Mouse (Mus musculus): ENCODE data around the gene Rfx3. TPM values are rescaled to one million over a fixed set of nuclear protein-coding genes. Genes with fewer than 3 reads are reported as not detected.

Rfx3 gene
- total and polyA plus RNA-seq, 2 experiments, result 0.55 to 2.1 TPM

DNA sequence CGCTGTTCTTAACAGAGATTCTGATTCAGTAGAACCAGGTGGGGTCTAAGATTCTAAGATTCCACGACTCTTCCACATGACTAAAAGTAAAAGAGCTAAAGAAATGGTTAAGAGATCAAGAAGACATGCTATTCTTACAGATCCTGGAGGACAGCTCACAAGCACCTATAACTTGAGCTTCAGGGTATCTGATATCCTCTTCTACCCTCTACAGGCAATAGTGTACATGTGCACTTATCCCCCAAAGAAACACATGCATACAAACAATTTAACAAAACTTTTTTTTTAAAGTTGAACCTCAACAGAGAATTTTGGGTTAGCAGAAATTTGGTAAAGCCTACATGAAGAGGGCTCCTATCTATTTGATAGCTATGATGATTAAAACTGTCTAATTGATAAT, 79.8 kb downstream of the Rfx3 start:
- Histone ChIP-seq H3K36me3 (ENCODE audit: control insufficient read depth, insufficient read depth, low read length) (no peaks in the 10 kb centered on the region), H3K9ac (ENCODE audit: low read depth, low read length) (no peak overlapping the region), H3K4me3 (ENCODE audit: insufficient read depth, low read depth, low read length) (no peak overlapping the region), H3K27ac (replicated peaks; ENCODE audit: insufficient read depth, low read depth, low read length) (no peak overlapping the region), H3K27me3 (ENCODE audit: control insufficient read depth, insufficient read depth, low read length) (no peaks in the 10 kb centered on the region), H3K79me2 (ENCODE audit: control insufficient read depth, insufficient read depth, low read length) (no peaks in the 10 kb centered on the region), H3K4me1 (ENCODE audit: control insufficient read depth, insufficient read depth, low read length) (no peaks in the 10 kb centered on the region)
- no peak for DNase-seq (ENCODE audit: extremely low read depth, low read depth, low spot score)
- 93% methylated on average over 2 of the region's 2 CpGs for WGBS
- TF ChIP-seq CTCF (IDR thresholded peaks at IDR 0.05; ENCODE audit: low read depth, low read length) (no peak), POLR2A (IDR thresholded peaks at IDR 0.05; ENCODE audit: extremely low read depth, insufficient read depth, low read length) (no peak)

GRCm38 (mm10) chr19:27926378-27926777, 84.6 kb downstream of the Rfx3 start:
- TF ChIP-seq POLR2A (IDR thresholded peaks at IDR 0.05; ENCODE audit: extremely low read depth, insufficient read depth, low read length), result no peak

DNA sequence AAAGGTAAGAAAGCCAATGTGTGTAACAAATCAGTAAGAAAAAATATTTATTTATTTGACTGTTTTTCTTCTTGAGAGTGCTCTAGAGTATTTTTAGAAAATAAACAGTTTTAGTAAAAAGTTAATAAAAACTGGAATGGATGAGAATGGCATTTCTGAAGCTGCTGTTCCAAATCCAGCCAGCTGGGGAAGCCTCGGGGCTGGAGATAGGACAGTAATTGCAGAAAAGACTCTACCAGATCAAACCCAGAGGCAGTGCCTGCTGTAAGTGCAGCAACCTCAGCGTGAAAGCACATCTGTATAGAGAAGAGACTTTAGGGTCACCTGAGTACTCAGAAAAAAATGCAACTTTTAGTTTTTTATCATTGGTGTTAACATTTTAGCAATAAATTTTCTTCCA, 91.9 kb downstream of the Rfx3 start:
- whole genome bisulfite sequencing, result 58% methylated on average over 2 of the region's 2 CpGs
- H3K4me1 ChIP-seq (ENCODE audit: control insufficient read depth, insufficient read depth, low read length), result no peaks in the 10 kb centered on the region
- no peaks in the 10 kb centered on the region for H3K27me3 ChIP-seq (ENCODE audit: control insufficient read depth, insufficient read depth, low read length)
- DNase-seq (ENCODE audit: extremely low read depth, low read depth, low spot score), result no peak
- H3K36me3 ChIP-seq (ENCODE audit: control insufficient read depth, insufficient read depth, low read length), result no peaks in the 10 kb centered on the region
- no peaks in the 10 kb centered on the region for H3K79me2 ChIP-seq (ENCODE audit: control insufficient read depth, insufficient read depth, low read length)
- H3K27ac ChIP-seq (replicated peaks; ENCODE audit: insufficient read depth, low read depth, low read length), result no peak overlapping the region
- TF ChIP-seq CTCF (IDR thresholded peaks at IDR 0.05; ENCODE audit: low read depth, low read length) (peak; percentile 16; the same call in 1 of the 2 replicates), POLR2A (IDR thresholded peaks at IDR 0.05; ENCODE audit: extremely low read depth, insufficient read depth, low read length) (no peak)
- H3K4me3 ChIP-seq (ENCODE audit: insufficient read depth, low read depth, low read length), result no peak overlapping the region
- no peak overlapping the region for H3K9ac ChIP-seq (ENCODE audit: low read depth, low read length)

More at GRCm38 (mm10) chr19:27926378-27926777, 84.6 kb downstream of the Rfx3 start:
- Histone ChIP-seq H3K9ac (ENCODE audit: low read depth, low read length) (no peak overlapping the region), H3K36me3 (ENCODE audit: control insufficient read depth, insufficient read depth, low read length) (no peaks in the 10 kb centered on the region), H3K79me2 (ENCODE audit: control insufficient read depth, insufficient read depth, low read length) (no peaks in the 10 kb centered on the region), H3K4me1 (ENCODE audit: control insufficient read depth, insufficient read depth, low read length) (no peaks in the 10 kb centered on the region), H3K27me3 (ENCODE audit: control insufficient read depth, insufficient read depth, low read length) (no peaks in the 10 kb centered on the region), H3K27ac (replicated peaks; ENCODE audit: insufficient read depth, low read depth, low read length) (no peak overlapping the region), H3K4me3 (ENCODE audit: insufficient read depth, low read depth, low read length) (no peak overlapping the region)
- 78% methylated on average over 3 of the region's 3 CpGs for WGBS
- DNase-seq (ENCODE audit: extremely low read depth, low read depth, low spot score), result no peak

GRCm38 (mm10) chr19:27916446-27916845, 94.5 kb downstream of the Rfx3 start:
- H3K36me3 ChIP-seq (ENCODE audit: control insufficient read depth, insufficient read depth, low read length), result no peaks in the 10 kb centered on the region

GRCm38 (mm10) chr19:27906976-27907375, 104.0 kb downstream of the Rfx3 start:
- DNase-seq (ENCODE audit: extremely low read depth, low read depth, low spot score), result no peak
- TF ChIP-seq CTCF (IDR thresholded peaks at IDR 0.05; ENCODE audit: low read depth, low read length) (no peak), POLR2A (IDR thresholded peaks at IDR 0.05; ENCODE audit: extremely low read depth, insufficient read depth, low read length) (no peak)
- no peak overlapping the region for H3K4me3 ChIP-seq (ENCODE audit: insufficient read depth, low read depth, low read length)
- WGBS, result 72% methylated on average over 5 of the region's 5 CpGs
- no peaks in the 10 kb centered on the region for H3K79me2 ChIP-seq (ENCODE audit: control insufficient read depth, insufficient read depth, low read length)
- H3K27me3 ChIP-seq (ENCODE audit: control insufficient read depth, insufficient read depth, low read length), result no peaks in the 10 kb centered on the region
- no peak overlapping the region for H3K9ac ChIP-seq (ENCODE audit: low read depth, low read length)
- H3K36me3 ChIP-seq (ENCODE audit: control insufficient read depth, insufficient read depth, low read length), result no peaks in the 10 kb centered on the region
- H3K4me1 ChIP-seq (ENCODE audit: control insufficient read depth, insufficient read depth, low read length), result no peaks in the 10 kb centered on the region
- H3K27ac ChIP-seq (replicated peaks; ENCODE audit: insufficient read depth, low read depth, low read length), result no peak overlapping the region

More at GRCm38 (mm10) chr19:27916446-27916845, 94.5 kb downstream of the Rfx3 start:
- H3K27ac ChIP-seq (replicated peaks; ENCODE audit: insufficient read depth, low read depth, low read length), result no peak overlapping the region
- H3K4me1 ChIP-seq (ENCODE audit: control insufficient read depth, insufficient read depth, low read length), result no peaks in the 10 kb centered on the region
- no peak overlapping the region for H3K9ac ChIP-seq (ENCODE audit: low read depth, low read length)
- TF ChIP-seq CTCF (IDR thresholded peaks at IDR 0.05; ENCODE audit: low read depth, low read length) (no peak), POLR2A (IDR thresholded peaks at IDR 0.05; ENCODE audit: extremely low read depth, insufficient read depth, low read length) (no peak)
- no peaks in the 10 kb centered on the region for H3K27me3 ChIP-seq (ENCODE audit: control insufficient read depth, insufficient read depth, low read length)
- DNase-seq (ENCODE audit: extremely low read depth, low read depth, low spot score), result no peak
- H3K4me3 ChIP-seq (ENCODE audit: insufficient read depth, low read depth, low read length), result no peak overlapping the region
- no peaks in the 10 kb centered on the region for H3K79me2 ChIP-seq (ENCODE audit: control insufficient read depth, insufficient read depth, low read length)
- WGBS, result 79% methylated on average over 2 of the region's 2 CpGs

- Histone ChIP-seq H3K36me3 (ENCODE audit: control insufficient read depth, insufficient read depth, low read length) (no peaks in the 10 kb centered on the region), H3K79me2 (ENCODE audit: control insufficient read depth, insufficient read depth, low read length) (no peaks in the 10 kb centered on the region), H3K27me3 (ENCODE audit: control insufficient read depth, insufficient read depth, low read length) (no peaks in the 10 kb centered on the region), H3K4me3 (ENCODE audit: insufficient read depth, low read depth, low read length) (no peak overlapping the region), H3K9ac (ENCODE audit: low read depth, low read length) (no peak overlapping the region), H3K27ac (replicated peaks; ENCODE audit: insufficient read depth, low read depth, low read length) (no peak overlapping the region), H3K4me1 (ENCODE audit: control insufficient read depth, insufficient read depth, low read length) (no peaks in the 10 kb centered on the region)
- WGBS, result 96% methylated on average over 9 of the region's 9 CpGs
- DNase-seq (ENCODE audit: extremely low read depth, low read depth, low spot score), result no peak
- TF ChIP-seq CTCF (IDR thresholded peaks at IDR 0.05; ENCODE audit: low read depth, low read length), result no peak
- no peak for TF ChIP-seq POLR2A (IDR thresholded peaks at IDR 0.05; ENCODE audit: extremely low read depth, insufficient read depth, low read length)
Observed at GRCm38 (mm10) chr19:27905976-27906375, 105.0 kb downstream of the Rfx3 start.

Measured in liver, adult 2 months (tissue).